Mouse (Mus musculus): Measurements from ENCODE around the gene Scn5a.

Scn5a gene

DNA sequence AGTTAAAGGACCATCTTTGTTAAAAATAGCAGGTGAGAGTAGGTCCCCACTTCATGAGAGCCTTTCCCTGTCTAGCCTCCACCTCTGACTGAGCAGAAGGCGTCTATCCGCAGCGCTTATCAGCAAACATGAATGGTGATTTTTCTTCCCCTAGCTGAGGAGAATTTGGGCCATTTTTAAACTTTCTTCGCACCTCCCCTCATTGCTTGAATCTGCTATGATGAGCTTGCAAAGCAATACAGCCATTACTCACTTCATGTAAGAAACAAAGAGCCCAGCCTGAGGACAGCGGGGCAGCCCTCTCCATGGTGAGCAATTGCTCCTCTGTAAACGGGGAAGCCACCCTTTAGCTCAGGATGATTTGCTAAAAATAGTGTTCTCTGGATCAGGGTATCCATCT is 14.0 kb downstream of the Scn5a start:
- DNase-seq (ENCODE audit: low read depth, low spot score): no peak

- no peak for DNase-seq (ENCODE audit: low read depth, low spot score)
Observed at GRCm38 (mm10) chr9:119563617-119564016, 15.2 kb downstream of the Scn5a start.

- no peak for DNase-seq (ENCODE audit: low read depth, low spot score)
Observed at GRCm38 (mm10) chr9:119562256-119562655, 16.6 kb downstream of the Scn5a start.

GRCm38 (mm10) chr9:119561746-119562145 is 17.1 kb downstream of the Scn5a start:
- no peak for DNase-seq (ENCODE audit: low read depth, low spot score)

GRCm38 (mm10) chr9:119559537-119560276 is 19.1 kb downstream of the Scn5a start:
- DNase-seq (ENCODE audit: low read depth, low spot score): no peak

- DNase-seq (ENCODE audit: low read depth, low spot score): peak; percentile 64
Observed at GRCm38 (mm10) chr9:119558119-119558854, 20.5 kb downstream of the Scn5a start.

- no peak for DNase-seq (ENCODE audit: low read depth, low spot score)
Observed at GRCm38 (mm10) chr9:119556043-119556442, 22.8 kb downstream of the Scn5a start.

GRCm38 (mm10) chr9:119547528-119547927 is 31.3 kb downstream of the Scn5a start:
- DNase-seq (ENCODE audit: low read depth, low spot score): no peak

GRCm38 (mm10) chr9:119547128-119547527 is 31.7 kb downstream of the Scn5a start:
- DNase-seq (ENCODE audit: low read depth, low spot score): no peak

DNA sequence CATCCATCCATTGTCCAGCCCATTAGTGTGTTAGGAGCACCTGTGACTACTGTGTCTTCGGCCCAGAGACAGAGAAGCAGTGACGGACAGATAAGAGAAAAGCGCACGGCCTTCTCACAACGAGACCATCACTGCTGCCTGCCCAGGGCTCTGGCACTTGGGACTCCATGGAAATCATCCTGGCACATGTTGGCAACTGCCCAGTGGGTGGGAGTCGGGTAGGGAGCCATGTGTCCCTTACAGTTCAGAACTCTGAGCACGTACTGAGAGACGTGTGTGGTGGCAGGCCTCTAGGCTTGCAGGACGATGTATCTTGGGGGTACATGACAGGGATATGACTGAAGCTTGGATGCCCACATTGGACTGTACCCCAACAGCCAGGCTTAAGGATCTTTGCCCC is 38.1 kb downstream of the Scn5a start:
- DNase-seq (ENCODE audit: low read depth, low spot score): no peak

GRCm38 (mm10) chr9:119537823-119538222 is 41.0 kb downstream of the Scn5a start:
- DNase-seq (ENCODE audit: low read depth, low spot score): no peak

- DNase-seq (ENCODE audit: low read depth, low spot score): no peak
Observed at GRCm38 (mm10) chr9:119531684-119532417, 47.0 kb downstream of the Scn5a start.

GRCm38 (mm10) chr9:119524511-119524910 is 54.3 kb downstream of the Scn5a start:
- no peak for DNase-seq (ENCODE audit: low read depth, low spot score)

DNA sequence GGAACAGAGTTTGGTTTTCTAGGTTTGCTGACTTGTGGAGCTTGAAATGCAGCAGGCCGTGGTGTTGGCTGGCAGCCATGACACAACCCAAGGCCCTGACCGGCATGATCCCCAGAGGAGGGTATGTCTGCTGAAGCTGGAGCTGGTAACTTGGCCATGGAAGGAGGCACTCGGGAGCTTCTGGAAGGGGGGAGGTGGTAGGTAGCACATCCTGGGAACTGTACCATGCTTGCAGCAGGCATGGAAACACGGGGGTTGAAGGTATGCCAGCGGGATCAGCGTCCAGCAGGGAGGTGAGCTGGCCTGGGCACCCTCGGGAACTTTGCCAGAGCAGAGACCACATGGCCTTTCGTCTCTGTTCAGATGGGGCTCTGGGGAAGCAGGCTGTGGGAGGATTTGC is 55.5 kb downstream of the Scn5a start:
- DNase-seq (ENCODE audit: low read depth, low spot score): no peak

DNA sequence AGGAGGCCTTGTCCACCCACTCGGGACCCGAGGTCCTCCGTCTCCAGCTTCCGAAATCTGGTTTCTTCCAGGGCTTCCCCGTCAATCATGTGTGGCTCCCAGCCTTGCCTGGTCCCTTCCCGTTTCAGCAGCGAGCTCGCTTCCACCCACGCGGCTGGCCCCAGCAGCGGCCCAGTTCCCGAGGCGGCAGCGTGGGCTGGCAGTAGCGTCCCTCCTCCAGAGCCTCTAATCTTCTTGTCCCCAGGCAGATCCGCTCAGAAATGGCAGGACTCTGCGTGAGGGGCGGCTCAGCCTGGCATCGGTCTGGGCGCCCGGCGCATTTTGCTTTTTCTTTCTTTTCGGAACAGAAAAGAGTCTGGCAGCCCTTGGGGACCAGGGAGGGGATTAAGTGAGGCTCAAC is 59.7 kb downstream of the Scn5a start:
- no peak for DNase-seq (ENCODE audit: low read depth, low spot score)

GRCm38 (mm10) chr9:119518177-119518576 is 60.6 kb downstream of the Scn5a start:
- no peak for DNase-seq (ENCODE audit: low read depth, low spot score)

- DNase-seq (ENCODE audit: low read depth, low spot score): no peak
Observed at GRCm38 (mm10) chr9:119517467-119517866, 61.3 kb downstream of the Scn5a start.

DNA sequence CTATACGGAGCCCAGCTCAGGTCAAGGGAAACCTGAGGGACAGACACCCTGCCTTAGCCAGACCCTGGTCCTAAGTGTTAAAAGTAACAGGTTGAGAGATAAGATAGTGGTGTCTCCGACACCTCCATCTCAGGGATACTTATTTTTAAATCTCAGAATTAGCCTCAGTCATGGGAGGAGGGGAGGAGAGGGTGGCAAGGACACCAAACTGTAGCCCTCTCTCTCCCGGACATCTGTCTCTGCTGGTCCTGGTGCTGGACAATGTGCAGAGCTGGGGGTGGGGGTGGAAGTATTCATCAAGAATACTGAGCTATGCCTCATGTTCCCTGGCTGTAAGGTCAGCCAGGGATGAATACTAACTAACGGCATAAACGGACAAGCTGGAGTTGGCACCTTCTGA is 62.0 kb downstream of the Scn5a start:
- no peak for DNase-seq (ENCODE audit: low read depth, low spot score)

DNA sequence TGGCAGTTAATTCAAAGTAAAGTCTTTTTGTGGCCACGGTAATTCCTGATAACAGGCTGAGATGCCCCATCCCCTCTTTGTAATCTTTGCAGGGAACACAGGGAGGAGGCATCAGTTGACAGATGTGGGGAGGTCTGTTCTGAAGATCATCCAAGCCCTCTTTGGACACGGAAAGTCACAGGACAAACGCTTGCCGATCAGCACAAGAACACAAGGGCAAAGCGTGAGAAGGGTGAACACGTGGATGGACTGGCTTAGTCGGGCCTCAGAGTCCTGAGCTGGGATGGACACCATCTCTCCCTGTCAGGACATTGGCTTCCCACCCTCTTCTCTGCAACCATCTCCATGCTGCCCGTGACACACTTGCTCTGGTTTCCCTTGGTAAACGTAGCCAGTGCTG is 63.4 kb downstream of the Scn5a start:
- DNase-seq (ENCODE audit: low read depth, low spot score): no peak

DNA sequence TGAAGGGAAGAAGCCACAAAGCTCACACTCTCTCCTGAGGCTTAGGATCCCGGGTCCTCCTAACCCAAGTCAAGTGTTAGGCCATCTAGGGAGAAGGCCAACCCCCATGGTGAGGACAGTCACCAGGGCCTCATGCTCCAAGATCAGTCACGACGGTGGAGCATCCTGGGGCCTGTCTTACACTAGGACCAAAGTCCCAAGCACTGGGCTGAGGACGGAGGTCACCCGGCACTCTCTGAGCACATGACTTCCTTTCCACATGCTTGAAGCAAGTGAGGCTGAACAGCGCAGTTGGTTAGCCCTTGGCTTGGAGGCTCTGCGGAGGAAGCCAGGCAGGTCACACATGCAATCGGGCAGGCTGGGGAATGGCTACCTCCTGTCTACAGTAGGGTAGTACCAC is 63.8 kb downstream of the Scn5a start:
- DNase-seq (ENCODE audit: low read depth, low spot score): no peak

GRCm38 (mm10) chr9:119513816-119514215 is 65.0 kb downstream of the Scn5a start:
- no peak for DNase-seq (ENCODE audit: low read depth, low spot score)

DNA sequence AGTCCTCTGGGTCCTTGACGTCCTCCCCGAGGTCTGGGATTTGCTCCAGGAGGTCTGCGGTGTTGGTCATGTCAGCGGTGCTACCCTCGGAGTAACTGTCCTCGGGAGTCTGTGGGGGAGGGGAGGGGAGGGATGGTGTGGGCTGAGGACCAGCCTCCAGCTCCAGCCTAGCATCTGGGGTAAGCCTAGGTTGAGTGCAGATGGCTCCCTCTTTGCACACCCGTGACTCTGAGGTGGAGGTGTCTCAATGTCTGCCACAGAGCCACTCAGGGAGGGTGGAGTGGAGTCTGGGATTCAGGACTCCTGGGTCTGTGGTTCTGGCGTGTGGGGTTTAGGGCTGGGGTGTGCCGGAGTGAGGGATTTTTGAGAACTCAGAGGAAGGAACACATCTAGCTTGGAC is 65.8 kb downstream of the Scn5a start:
- no peak for DNase-seq (ENCODE audit: low read depth, low spot score)

DNA sequence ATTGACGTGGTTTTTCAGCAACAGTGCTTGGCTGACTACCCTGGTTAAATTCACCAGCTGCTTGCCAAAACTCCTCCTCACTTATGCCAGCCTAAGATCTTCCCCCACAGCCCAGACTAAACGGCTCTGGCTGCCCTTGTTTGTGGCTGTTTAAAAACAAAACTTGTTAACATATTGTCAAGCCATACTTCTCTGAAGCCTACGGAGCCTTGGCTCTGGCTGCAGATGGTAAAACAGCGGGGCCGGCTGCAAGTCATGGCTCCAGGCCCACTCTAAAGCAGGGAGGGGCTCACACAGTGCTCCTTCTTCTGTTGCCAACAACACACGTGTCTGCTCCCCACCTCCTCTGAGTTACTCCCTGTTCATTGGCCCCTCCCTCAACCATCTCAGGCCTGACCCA is 67.9 kb downstream of the Scn5a start:
- DNase-seq (ENCODE audit: low read depth, low spot score): no peak

Measured in ES-CJ7 (cell line).